Mouse (Mus musculus) midbrain, embryonic 15.5 days (tissue): ENCODE measurements at regions not wholly inside any gene's neighbourhood (a gene's known extent, or its start where the extent isn't known, plus 50 kb on each side); places are given as distances from the start of the nearest gene placed in this dataset.
A peak's percentile ranks its signal among the peaks of the same experiment; 100 is the strongest.

ENCODE experiments used
- ATAC-seq: fragments of 200-750 bp; cut with Nextera tagmentation; replicated peaks from 2 replicates; pipeline ENCODE4 v1.8.0; 2017; ENCODE audit warnings: moderate TSS enrichment
- H3K27ac ChIP-seq: fragments of 300-500 bp; sonication (generic); 2 replicates; pipeline ENCODE4 v1.5.1; 2015; ENCODE audit warnings: mild to moderate bottlenecking, inconsistent platforms
- H3K27me3 ChIP-seq: fragments of 300-500 bp; sonication (generic); replicated peaks from 2 replicates; pipeline ENCODE4 v1.6.1; 2015; ENCODE audit warnings: inconsistent platforms
- H3K36me3 ChIP-seq: fragments of 300-500 bp; sonication (generic); replicated peaks from 2 replicates; pipeline ENCODE4 v1.6.1; 2015; ENCODE audit warnings: inconsistent platforms
- H3K4me1 ChIP-seq: fragments of 300-500 bp; sonication (generic); 2 replicates; pipeline ENCODE4 v1.6.1; 2015; ENCODE audit warnings: inconsistent platforms
- H3K4me2 ChIP-seq: fragments of 300-500 bp; sonication (generic); 2 replicates; pipeline ENCODE4 v1.6.1; 2015; ENCODE audit warnings: inconsistent platforms, mild to moderate bottlenecking, moderate library complexity
- H3K4me3 ChIP-seq: fragments of 300-500 bp; sonication (generic); 2 replicates; pipeline ENCODE4 v1.5.1; 2015; ENCODE audit warnings: mild to moderate bottlenecking, inconsistent platforms
- H3K9ac ChIP-seq: fragments of 300-500 bp; sonication (generic); 2 replicates; pipeline ENCODE4 v1.6.1; 2015; ENCODE audit warnings: mild to moderate bottlenecking, inconsistent platforms
- H3K9me3 ChIP-seq: fragments of 300-500 bp; sonication (generic); 2 replicates; pipeline ENCODE4 v1.6.1; 2016; ENCODE audit warnings: inconsistent platforms
- WGBS: fragments of 180-500 bp; shearing (Covaris S2); methylation state at CpG from one replicate; pipeline ENCODE4 v1.1.7; 2015; ENCODE audit warnings: mixed read lengths; 5-methylcytosine and 5-hydroxymethylcytosine counted together

DNA sequence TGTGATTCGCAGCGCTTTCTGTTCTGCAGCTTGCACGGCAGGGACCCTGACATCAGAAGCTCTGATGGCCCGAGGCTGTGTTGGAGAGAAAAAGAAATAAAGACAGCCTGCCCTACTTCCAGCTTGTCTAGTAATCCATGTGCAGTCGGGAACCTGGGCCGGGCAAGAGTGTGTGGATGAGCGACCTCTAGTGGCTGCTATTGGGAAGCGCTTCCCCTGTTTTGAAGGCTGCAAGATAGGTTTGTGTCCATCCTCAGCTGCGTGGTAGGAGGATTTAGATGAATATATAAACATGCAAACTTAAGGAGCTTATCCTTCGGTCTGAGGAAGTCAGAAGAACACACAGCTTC is 111.5 kb upstream of the Stmnd1 start:
- WGBS: under 1% methylated on average over 10 of the region's 10 CpGs

DNA sequence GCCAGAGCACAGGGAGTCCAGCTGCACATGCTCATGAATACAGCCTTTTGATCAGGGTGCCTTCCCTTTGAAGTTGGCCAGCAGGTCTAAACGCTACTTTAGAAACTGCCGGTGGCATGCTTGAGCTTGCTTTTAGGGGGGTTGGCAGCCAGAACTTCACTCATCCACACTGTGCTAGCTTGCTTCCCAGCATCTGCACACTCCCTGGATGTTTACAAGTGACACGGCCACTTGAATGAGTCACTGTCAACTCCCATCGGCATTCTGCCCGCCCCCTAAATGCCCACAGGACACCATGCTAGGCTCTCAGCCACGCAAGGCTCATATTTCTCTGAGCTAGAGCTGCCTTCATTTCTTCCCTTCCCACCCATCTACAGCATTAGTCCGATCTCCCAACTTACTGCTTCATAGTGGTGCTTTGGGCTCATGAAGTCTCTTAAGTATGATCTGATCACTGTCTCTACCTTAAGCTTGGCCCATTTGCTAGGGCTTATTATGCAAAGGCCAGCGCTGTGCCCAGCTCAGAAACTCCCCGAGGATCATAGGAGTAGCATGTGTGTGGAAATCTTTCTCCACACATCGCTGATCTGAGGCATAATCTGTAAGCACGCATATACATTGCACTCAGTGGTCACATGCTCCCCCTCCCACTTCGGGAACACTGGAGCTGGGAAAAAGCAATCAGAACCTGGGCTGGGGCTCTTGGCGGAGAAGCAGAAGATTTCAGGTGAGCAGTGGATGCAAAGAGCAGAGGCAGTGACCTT is 112.1 kb upstream of the Stmnd1 start:
- Histone ChIP-seq H3K27ac (peak overlapping the region; percentile 66), H3K9me3 (0 out of 2 replicates have a peak, but pooled peaks cover 6% of the 10 kb centered on the region), H3K9ac (peak overlapping the region; percentile 28; the same call in 1 of the 2 replicates), H3K4me1 (peaks cover 10% of the 10 kb centered on the region), H3K4me2 (peak overlapping the region; percentile 48), H3K27me3 (no peaks in the 10 kb centered on the region), H3K4me3 (peak overlapping the region; percentile 26), H3K36me3 (no peaks in the 10 kb centered on the region)
- WGBS: 21% methylated on average over 13 of the region's 13 CpGs
- peak; percentile 84 for ATAC-seq

More for the DNA sequence above, 111.5 kb upstream of the Stmnd1 start:
- Histone ChIP-seq H3K27ac (peak overlapping the region; percentile 66), H3K36me3 (no peaks in the 10 kb centered on the region), H3K27me3 (no peaks in the 10 kb centered on the region), H3K9ac (peak overlapping the region; percentile 28; the same call in 1 of the 2 replicates), H3K4me1 (peaks cover 10% of the 10 kb centered on the region), H3K4me2 (peak overlapping the region; percentile 48), H3K9me3 (0 out of 2 replicates have a peak, but pooled peaks cover 4% of the 10 kb centered on the region), H3K4me3 (peak overlapping the region; percentile 26)
- ATAC-seq: peak; percentile 91

DNA sequence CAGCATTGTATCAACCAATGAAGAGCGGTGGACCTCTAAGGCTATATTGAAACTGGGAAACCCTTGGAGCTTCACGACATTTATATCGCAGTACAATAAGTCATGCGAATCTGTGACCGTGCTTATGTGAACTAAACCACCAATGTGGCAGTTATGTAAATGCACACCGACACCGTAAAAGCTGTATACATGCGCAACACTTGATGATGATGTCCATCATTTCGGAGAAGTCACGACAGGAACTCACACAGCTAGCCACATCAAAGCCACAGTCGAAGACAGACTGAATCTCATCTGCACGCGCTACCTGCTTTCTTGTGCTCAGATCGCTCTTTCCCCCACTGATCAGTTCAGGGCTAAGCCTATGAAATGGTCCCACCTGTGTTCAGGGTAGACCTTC is 114.2 kb upstream of the Stmnd1 start:
- H3K27ac ChIP-seq: no peak overlapping the region
- H3K9me3 ChIP-seq: 0 out of 2 replicates have a peak, but pooled peaks cover 6% of the 10 kb centered on the region
- no peak overlapping the region for H3K4me2 ChIP-seq
- H3K4me1 ChIP-seq: peaks cover 10% of the 10 kb centered on the region
- no peak overlapping the region for H3K4me3 ChIP-seq
- H3K9ac ChIP-seq: no peak overlapping the region
- H3K36me3 ChIP-seq: no peaks in the 10 kb centered on the region
- WGBS: 95% methylated on average over 14 of the region's 14 CpGs
- ATAC-seq: no peak
- no peaks in the 10 kb centered on the region for H3K27me3 ChIP-seq

DNA sequence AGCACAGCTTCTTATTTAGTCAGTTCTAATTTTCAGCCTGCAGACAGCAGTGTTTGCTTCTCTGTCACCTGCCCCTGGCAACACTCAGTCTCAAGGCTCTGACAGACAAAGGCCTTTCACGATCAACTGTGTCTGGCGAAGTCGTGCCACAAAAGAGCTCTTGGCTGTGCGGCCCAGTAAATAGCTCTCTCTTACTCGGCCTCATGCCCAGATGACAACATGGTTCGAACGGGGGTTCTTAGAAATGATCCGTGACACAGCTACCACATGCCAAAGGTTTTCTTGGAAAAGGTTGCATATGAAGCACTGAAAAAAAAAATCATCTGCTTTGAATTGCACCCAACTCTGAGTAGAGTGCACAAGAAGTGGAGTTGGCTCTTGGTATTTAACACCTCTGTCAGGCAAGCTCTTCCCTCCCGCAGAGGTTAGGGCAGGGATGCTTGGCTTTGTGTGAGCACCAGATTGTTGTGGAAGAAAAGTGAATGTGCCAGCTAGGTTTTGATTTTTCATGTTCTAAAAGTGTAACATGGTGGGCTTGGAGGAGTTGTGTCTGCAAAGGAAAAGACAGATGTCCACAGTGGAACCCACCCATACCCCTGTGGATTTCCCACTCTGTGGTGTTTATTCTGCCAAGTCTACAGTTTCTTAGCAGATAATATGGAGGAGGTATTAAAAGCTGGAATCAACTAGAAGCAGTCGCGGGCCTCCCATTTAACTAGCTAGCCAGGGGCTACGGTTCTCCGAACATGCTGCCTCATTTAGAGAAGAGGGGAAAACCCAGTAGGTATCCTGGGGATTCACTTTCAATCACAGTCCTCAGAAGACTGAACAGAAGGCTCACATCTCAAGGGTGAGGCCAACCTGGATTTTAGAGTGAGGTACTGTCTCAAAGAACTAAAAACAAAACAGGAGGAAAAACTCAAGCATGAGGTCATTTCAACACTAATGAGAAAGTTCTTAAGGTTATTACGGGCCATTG is 120.0 kb upstream of the Stmnd1 start:
- Histone ChIP-seq H3K36me3 (no peaks in the 10 kb centered on the region), H3K4me1 (no peaks in the 10 kb centered on the region), H3K27ac (no peak overlapping the region), H3K4me2 (no peak overlapping the region), H3K27me3 (no peaks in the 10 kb centered on the region), H3K9me3 (0 out of 2 replicates have a peak, but pooled peaks cover 6% of the 10 kb centered on the region), H3K9ac (no peak overlapping the region), H3K4me3 (no peak overlapping the region)
- no peak for ATAC-seq
- WGBS: 63% methylated on average over 14 of the region's 14 CpGs

DNA sequence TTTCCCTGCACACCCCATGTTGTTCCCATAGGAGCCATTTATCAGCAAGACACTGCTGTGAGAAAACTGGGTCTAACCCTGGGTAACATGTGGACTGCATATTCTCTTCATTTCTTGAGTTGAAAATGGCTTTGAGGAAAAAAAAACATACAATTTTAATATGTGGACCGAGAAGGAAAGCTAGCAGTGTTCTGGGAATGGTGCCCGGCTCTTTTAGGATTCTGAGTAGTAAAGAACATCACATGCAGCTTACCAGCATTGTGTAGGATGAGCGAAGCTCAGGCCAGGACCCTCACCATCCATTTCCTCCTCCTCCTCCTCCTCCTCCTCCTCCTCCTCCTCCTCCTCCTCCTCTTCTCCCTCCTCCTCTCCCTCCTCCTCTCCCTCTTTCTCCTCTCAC is 133.5 kb upstream of the Stmnd1 start:
- H3K4me2 ChIP-seq: no peak overlapping the region
- H3K4me1 ChIP-seq: no peaks in the 10 kb centered on the region
- no peak for ATAC-seq
- no peaks in the 10 kb centered on the region for H3K27me3 ChIP-seq
- no peaks in the 10 kb centered on the region for H3K9me3 ChIP-seq
- no peak overlapping the region for H3K9ac ChIP-seq
- no peak overlapping the region for H3K27ac ChIP-seq
- 84% methylated on average over 3 of the region's 3 CpGs for WGBS
- H3K4me3 ChIP-seq: no peak overlapping the region
- no peaks in the 10 kb centered on the region for H3K36me3 ChIP-seq

DNA sequence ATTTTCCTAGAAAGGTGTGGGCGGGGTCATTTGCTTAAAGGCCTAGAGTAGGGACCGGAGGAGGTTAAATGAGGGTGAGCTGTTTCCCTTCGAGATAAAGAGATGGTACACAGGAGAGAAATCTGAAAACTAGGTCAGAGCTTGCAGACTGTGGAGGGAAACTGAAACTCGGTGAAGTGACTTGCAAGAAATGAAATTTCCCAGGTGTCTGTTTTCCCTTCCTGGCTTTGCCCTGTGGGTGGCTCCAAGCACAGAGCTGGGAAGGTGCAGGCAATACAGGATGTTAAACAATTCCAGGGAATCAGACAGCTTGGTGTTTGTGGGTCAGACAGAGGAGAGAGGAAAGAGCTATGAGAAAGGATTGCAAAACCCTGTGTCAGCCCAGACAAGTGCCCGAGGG is 134.3 kb upstream of the Stmnd1 start:
- H3K36me3 ChIP-seq: no peaks in the 10 kb centered on the region
- no peak overlapping the region for H3K9ac ChIP-seq
- H3K4me3 ChIP-seq: no peak overlapping the region
- no peaks in the 10 kb centered on the region for H3K9me3 ChIP-seq
- WGBS: 79% methylated on average over 5 of the region's 5 CpGs
- H3K4me2 ChIP-seq: no peak overlapping the region
- ATAC-seq: no peak
- H3K4me1 ChIP-seq: no peaks in the 10 kb centered on the region
- H3K27me3 ChIP-seq: no peaks in the 10 kb centered on the region
- H3K27ac ChIP-seq: no peak overlapping the region

DNA sequence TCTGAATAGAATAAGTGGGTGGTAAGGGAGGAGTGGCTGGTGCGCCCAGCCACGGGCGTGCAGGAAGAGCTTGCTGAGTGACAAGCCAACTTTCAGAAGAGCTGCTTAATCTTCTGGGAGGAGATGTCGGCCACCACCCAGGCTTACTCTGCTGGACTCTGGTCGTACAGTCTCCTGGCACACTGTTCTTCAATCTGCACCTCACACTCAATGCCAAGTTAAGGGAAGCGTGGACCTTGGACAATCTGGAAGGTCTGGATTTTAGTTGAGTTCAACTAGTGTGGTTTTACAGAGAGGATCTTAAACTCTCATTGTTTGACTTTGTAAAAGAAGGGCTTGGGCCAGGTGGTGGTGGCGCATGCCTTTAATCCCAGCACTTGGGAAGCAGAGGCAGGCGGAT is 138.1 kb upstream of the Stmnd1 start:
- no peak for ATAC-seq
- Histone ChIP-seq H3K9me3 (no peaks in the 10 kb centered on the region), H3K27me3 (no peaks in the 10 kb centered on the region), H3K4me2 (no peak overlapping the region), H3K9ac (no peak overlapping the region), H3K4me1 (no peaks in the 10 kb centered on the region), H3K27ac (no peak overlapping the region), H3K4me3 (no peak overlapping the region), H3K36me3 (no peaks in the 10 kb centered on the region)
- WGBS: 66% methylated on average over 8 of the region's 8 CpGs

DNA sequence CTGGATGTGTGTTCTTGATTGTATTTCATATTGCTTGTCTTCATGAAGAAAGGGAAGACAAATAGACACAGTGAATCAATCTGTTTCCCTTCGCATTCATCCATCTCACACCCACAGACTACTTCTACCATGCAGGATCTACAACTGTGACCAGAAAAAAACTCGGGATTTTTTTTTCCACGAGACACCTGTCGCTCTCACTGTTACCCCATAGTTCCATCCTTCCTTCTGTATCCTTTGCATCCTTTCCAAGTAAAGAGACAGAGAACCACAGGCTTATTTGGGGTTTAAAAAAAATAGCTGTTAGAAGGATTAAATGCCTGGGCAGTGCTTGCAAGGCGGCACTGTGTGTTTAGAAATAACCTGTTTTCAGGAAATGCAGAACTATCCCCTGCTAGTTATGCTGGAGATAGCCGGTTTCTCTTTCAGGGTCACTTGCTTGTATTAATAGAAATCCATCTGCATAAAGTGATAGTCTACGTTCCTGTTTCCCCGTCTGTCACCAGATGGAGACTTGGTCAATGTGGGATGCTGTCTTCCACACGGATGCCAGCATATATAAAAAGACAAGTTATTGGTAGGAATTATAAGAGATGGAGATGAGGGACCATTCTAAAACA is 144.2 kb upstream of the Stmnd1 start:
- 92% methylated on average over 9 of the region's 9 CpGs for WGBS
- H3K4me1 ChIP-seq: no peaks in the 10 kb centered on the region
- H3K27ac ChIP-seq: no peak overlapping the region
- no peak overlapping the region for H3K4me3 ChIP-seq
- H3K27me3 ChIP-seq: no peaks in the 10 kb centered on the region
- H3K36me3 ChIP-seq: no peaks in the 10 kb centered on the region
- no peak for ATAC-seq
- H3K9ac ChIP-seq: no peak overlapping the region
- no peaks in the 10 kb centered on the region for H3K9me3 ChIP-seq
- no peak overlapping the region for H3K4me2 ChIP-seq

DNA sequence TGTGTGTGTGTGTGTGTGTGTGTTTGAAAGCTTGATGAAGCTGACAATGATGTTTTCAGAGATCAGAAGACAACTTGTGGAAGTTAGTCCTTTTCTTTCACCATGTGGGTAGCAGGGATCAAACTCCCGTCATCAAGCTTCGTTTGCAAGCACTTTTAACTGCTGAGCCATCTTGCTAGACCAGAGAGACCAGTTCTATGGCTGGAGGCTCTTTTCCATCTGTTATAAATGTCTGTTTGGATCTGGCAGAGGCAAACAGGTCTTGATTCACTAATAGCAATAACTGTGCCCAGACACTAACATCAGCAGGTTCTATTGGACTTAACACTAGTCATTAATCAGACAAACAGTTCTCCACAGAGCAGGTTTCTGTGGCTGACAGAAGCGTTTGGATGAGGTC is 150.1 kb upstream of the Stmnd1 start:
- Histone ChIP-seq H3K4me1 (no peaks in the 10 kb centered on the region), H3K4me3 (no peak overlapping the region), H3K4me2 (no peak overlapping the region), H3K9me3 (no peaks in the 10 kb centered on the region), H3K36me3 (no peaks in the 10 kb centered on the region), H3K27me3 (no peaks in the 10 kb centered on the region), H3K9ac (no peak overlapping the region), H3K27ac (no peak overlapping the region)
- WGBS: 89% methylated on average over 3 of the region's 3 CpGs
- no peak for ATAC-seq

DNA sequence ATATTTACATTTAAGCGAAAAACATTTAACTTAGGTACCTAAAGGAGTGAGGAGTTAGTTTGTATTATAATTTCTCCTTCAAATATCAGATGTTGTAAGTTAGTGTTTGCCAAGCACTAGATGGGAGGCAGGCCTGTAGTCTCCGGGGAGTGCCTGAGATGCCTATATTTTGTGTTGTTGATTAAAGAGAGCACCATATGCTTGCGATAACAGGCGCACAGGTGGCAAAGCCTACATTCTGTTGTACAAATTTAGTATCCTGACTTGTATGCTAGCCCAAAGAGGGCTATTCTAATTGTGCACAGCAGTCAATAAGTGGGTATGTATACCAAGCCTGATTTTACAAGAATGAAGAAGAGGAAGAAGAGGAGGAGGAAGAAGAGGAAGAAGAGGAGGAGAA is 151.8 kb upstream of the Atxn1 start:
- no peaks in the 10 kb centered on the region for H3K36me3 ChIP-seq
- H3K4me2 ChIP-seq: no peak overlapping the region
- no peaks in the 10 kb centered on the region for H3K4me1 ChIP-seq
- WGBS: 92% methylated on average over 4 of the region's 4 CpGs
- no peak overlapping the region for H3K9ac ChIP-seq
- H3K4me3 ChIP-seq: no peak overlapping the region
- no peaks in the 10 kb centered on the region for H3K27me3 ChIP-seq
- no peak overlapping the region for H3K27ac ChIP-seq
- ATAC-seq: no peak
- no peaks in the 10 kb centered on the region for H3K9me3 ChIP-seq

DNA sequence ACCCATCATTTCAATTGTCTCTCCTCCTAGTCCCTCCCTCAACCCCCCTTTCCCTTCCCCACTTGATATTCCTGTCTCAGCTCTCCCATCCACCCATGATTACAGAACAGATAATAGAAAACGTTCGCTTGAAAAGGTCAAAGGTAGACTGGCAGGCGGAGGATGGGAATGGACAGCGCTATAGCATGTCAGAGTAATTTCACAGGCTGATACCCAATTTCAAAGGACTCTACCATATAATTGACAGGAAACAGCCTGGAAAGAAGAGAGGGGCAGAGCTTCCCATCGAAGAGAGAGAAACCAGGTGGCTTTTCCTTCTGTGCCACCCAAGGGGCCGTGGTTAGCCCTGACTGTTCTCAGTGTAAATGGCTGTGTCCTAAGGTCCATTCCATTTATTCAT is 140.2 kb upstream of the Atxn1 start:
- WGBS: 27% methylated on average over 6 of the region's 6 CpGs
- H3K36me3 ChIP-seq: no peaks in the 10 kb centered on the region
- no peak overlapping the region for H3K27ac ChIP-seq
- no peak for ATAC-seq
- no peaks in the 10 kb centered on the region for H3K27me3 ChIP-seq
- no peaks in the 10 kb centered on the region for H3K4me1 ChIP-seq
- no peak overlapping the region for H3K4me2 ChIP-seq
- no peak overlapping the region for H3K9ac ChIP-seq
- no peaks in the 10 kb centered on the region for H3K9me3 ChIP-seq
- H3K4me3 ChIP-seq: no peak overlapping the region

DNA sequence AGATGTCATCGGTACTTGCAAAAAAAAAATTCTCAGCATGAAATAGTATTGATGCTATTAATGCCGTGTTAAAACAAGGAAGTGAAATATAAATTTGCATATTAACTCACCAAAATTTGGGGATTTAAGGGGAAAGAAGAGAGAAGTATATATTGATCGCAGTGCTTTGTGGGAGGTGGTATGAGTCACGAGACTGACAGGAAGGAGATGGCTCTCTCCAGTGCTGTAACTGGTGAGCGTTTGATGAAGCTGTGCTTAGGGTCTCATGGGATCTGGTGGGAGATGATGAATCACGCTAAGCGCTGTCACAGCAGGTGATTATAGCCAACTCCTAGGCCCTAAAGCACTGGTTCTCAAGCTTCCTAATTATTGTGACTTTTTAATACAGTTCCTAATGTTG is 133.8 kb upstream of the Atxn1 start:
- H3K27me3 ChIP-seq: no peaks in the 10 kb centered on the region
- H3K4me2 ChIP-seq: no peak overlapping the region
- no peak overlapping the region for H3K9ac ChIP-seq
- ATAC-seq: no peak
- no peak overlapping the region for H3K27ac ChIP-seq
- WGBS: 82% methylated on average over 7 of the region's 7 CpGs
- H3K4me3 ChIP-seq: no peak overlapping the region
- H3K9me3 ChIP-seq: no peaks in the 10 kb centered on the region
- no peaks in the 10 kb centered on the region for H3K36me3 ChIP-seq
- H3K4me1 ChIP-seq: no peaks in the 10 kb centered on the region
